Mouse (Mus musculus) adrenal gland, postnatal 0 days (tissue): Measurements from ENCODE around the gene Plp1. TPM values are rescaled to one million over a fixed set of nuclear protein-coding genes. Genes with fewer than 3 reads are reported as not detected.

Experiments
- polyA plus RNA-seq: library from polyadenylated mRNA; unstranded; fragments of >200 nt; fragmentation: Nextera tagmentation; extraction: Ambion mirVana; gene quantifications from 2 replicates; pipeline ENCODE4 v1.2.1, GENCODE M21; 2015

Plp1 gene
- polyA plus RNA-seq = 27.1 and 43.3 TPM in 2 replicates

DNA sequence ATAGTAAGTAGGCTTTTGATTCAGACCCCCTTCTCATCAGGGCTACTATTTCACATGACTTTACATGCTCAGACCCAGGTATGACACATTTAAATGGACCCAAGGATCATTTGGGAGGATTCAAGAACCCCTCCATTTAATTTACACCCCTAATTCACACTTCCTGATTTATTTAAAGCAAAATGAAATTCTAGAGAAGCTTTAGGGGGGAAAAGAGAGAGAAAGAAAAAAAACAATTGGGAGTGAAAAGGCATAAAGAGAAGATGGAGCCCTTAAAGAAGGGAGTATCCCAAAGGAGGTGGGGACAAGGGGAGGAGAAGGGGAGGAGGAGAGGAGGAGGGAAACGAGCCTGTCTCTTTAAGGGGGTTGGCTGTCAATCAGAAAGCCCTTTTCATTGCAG is at the start of gene Plp1:
Gene Plp1, plus strand, starts transcription at position 301 of the 400 bp plus-strand sequence.

DNA sequence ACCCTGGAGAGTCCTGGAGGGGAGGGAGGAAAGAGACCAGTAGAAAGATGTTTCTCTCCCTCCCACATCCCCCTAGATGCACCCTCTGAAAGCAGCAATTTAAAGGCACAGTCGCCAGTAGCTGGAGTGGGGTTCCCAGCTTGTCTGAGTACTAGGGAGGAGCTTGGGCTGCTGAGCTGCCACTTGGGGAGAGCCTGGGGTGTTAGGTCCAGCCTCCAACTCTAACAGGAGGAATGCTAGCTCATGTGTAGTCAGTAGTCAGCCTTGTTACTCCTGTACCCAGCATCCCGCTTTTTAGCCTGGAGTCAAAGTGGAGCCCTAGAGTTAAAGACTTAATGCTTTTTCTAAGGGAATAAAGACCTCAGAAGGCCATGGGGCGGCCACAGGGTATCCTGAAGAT is 42.4 kb upstream of the Plp1 start, which contains the start of gene Glra4:
Gene Glra4, minus strand, starts transcription at position 101 of the 400 bp plus-strand sequence.

DNA sequence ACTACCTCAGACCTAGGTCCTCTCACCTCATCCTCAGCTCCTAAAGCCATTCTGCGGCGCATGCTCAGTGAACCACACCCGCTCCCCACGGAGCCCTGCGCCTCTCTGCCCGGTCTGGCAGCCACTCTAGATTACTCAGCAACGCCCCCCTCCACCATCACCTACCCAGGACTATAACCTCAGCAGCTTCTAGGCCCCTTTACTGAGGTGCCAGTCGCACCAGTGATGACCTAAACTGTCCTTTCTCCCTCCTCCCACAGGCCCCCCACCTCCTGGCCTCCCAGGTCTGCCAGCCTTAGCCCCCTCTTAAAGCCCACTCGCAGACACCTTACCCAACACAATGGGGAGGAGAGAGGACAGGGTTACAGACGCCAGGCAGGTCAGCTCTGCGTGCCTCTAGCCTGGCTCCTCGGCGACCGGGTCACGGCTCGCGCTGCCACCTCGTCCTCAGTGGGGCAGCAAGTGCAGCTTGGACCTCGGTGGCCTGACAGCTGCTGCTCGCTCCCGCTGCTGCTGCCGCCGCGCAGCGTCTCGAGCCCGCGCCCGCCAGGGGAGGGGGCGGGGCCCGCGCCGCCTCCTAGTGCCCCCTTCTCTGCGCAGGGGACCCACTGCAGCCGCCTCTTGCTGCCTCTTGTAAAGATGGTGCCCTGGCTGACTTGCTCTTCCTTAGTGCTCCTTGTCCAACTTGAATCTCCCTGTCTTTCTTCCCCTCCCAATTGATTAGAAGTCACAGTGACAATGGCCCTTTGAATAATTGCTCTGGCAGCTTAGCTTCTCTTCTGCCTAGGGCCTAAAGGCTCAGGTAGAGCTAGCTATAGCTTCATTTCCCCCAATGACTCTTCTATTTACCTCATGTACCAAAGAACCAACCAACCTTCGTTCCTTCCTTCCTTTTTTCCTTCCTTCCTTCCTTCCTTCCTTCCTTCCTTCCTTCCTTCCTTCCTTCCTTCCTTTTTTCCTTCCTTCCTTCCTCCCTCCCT is 45.9 kb downstream of the Plp1 start, which contains the start of gene Rab9b:
Gene Rab9b, minus strand, starts transcription at position 695 of the 980 bp plus-strand sequence.

Other genes starting within 250 kb of the Plp1 start
- 25.7 and 31.0 TPM in 2 replicates for gene Tceal3, start 231.8 kb upstream of the Plp1 start, polyA plus RNA-seq
- 19.4 and 22.4 TPM in 2 replicates for gene Tceal1, start 114.7 kb upstream of the Plp1 start, polyA plus RNA-seq
- 428 and 432 TPM in 2 replicates for gene Morf4l2, start 79.0 kb upstream of the Plp1 start, polyA plus RNA-seq
- gene Glra4, start 42.5 kb upstream of the Plp1 start, polyA plus RNA-seq = not detected in 2 replicates
- 0.86 and 2.1 TPM in 2 replicates for gene Rab9b, start 46.1 kb downstream of the Plp1 start, polyA plus RNA-seq
- gene H2bfm, start 104.7 kb downstream of the Plp1 start, polyA plus RNA-seq = not detected in 2 replicates
- gene Tmsb15b2, start 152.8 kb downstream of the Plp1 start, polyA plus RNA-seq = 124 and 252 TPM in 2 replicates
- gene Tmsb15l, start 154.2 kb downstream of the Plp1 start, polyA plus RNA-seq = 10.2 and 18.5 TPM in 2 replicates
- 63.9 and 125 TPM in 2 replicates for gene Tmsb15b1, start 154.2 kb downstream of the Plp1 start, polyA plus RNA-seq
- 34.3 and 61.9 TPM in 2 replicates for gene Zcchc18, start 170.5 kb downstream of the Plp1 start, polyA plus RNA-seq
- gene Slc25a53, start 215.6 kb downstream of the Plp1 start, polyA plus RNA-seq = 9.9 TPM in 2 replicates
- 2.4 and 2.5 TPM in 2 replicates for gene Fam199x, start 226.9 kb downstream of the Plp1 start, polyA plus RNA-seq